Mouse (Mus musculus) spleen, postnatal 0 days (tissue): Measurements from ENCODE around the gene Ankrd11. TPM values are rescaled to one million over a fixed set of nuclear protein-coding genes. Genes with fewer than 3 reads are reported as not detected.

ENCODE experiments used
- polyA plus RNA-seq: library from polyadenylated mRNA; unstranded; fragments of >200 nt; fragmentation: Nextera tagmentation; extraction: Ambion mirVana; gene quantifications from 2 replicates; pipeline ENCODE4 v1.2.1, GENCODE M21; 2015

Gene Ankrd11
- polyA plus RNA-seq: 34.2 and 41.3 TPM in 2 replicates

GRCm38 (mm10) chr8:123042158-123042973 is at the start of gene Ankrd11:
Ankrd11 (minus strand) TSS chr8:123042277.

GRCm38 (mm10) chr8:123062721-123063120 is 20.6 kb upstream of the Ankrd11 start, which contains the start of gene Spg7:
Spg7 (plus strand) TSS chr8:123062942.

GRCm38 (mm10) chr8:122847829-122848561 is 194.1 kb downstream of the Ankrd11 start, which contains the start of gene Cdh15:
Cdh15 (plus strand) TSS chr8:122847966.

Other genes with a start within 250 kb of the Ankrd11 start
- not detected in 2 replicates for gene Cdh15, start 194.3 kb downstream of the Ankrd11 start, polyA plus RNA-seq
- 28.2 and 29.1 TPM in 2 replicates for gene Spg7, start 20.7 kb upstream of the Ankrd11 start, polyA plus RNA-seq
- 1,348 and 1,461 TPM in 2 replicates for gene Rpl13, start 60.1 kb upstream of the Ankrd11 start, polyA plus RNA-seq
- gene Cpne7, start 75.1 kb upstream of the Ankrd11 start, polyA plus RNA-seq: 10.3 and 14.4 TPM in 2 replicates
- gene Sult5a1, start 116.0 kb upstream of the Ankrd11 start, polyA plus RNA-seq: 6.1 and 8.2 TPM in 2 replicates
- 8.9 and 10.5 TPM in 2 replicates for gene Dpep1, start 144.0 kb upstream of the Ankrd11 start, polyA plus RNA-seq
- gene Chmp1a, start 170.5 kb upstream of the Ankrd11 start, polyA plus RNA-seq: 85.5 and 99.0 TPM in 2 replicates
- gene Spata33, start 170.6 kb upstream of the Ankrd11 start, polyA plus RNA-seq: 0.33 and 0.43 TPM in 2 replicates
- gene Cdk10, start 182.6 kb upstream of the Ankrd11 start, polyA plus RNA-seq: 9.7 and 11.9 TPM in 2 replicates
- 1.5 and 2.4 TPM in 2 replicates for gene Spata2l, start 194.0 kb upstream of the Ankrd11 start, polyA plus RNA-seq
- gene Zfp276, start 211.9 kb upstream of the Ankrd11 start, polyA plus RNA-seq: 11.3 and 12.2 TPM in 2 replicates
- 7.9 and 10.9 TPM in 2 replicates for gene Vps9d1, start 212.1 kb upstream of the Ankrd11 start, polyA plus RNA-seq